Mouse (Mus musculus) frontal cortex, postnatal 14 days (tissue): ENCODE data around the gene Bcl2l12.
"Not testable (repeated sequence)": the region's sequence is repeated elsewhere in the genome, so short reads cannot be mapped to it uniquely, and the experiment has no call there.

Source experiments
- DNase-seq, 2 experiments: peaks; one replicate each; pipeline ENCODE4 v3.0.0; 2022; ENCODE audit warnings: low spot score in 2 of 2

The Bcl2l12 gene

DNA sequence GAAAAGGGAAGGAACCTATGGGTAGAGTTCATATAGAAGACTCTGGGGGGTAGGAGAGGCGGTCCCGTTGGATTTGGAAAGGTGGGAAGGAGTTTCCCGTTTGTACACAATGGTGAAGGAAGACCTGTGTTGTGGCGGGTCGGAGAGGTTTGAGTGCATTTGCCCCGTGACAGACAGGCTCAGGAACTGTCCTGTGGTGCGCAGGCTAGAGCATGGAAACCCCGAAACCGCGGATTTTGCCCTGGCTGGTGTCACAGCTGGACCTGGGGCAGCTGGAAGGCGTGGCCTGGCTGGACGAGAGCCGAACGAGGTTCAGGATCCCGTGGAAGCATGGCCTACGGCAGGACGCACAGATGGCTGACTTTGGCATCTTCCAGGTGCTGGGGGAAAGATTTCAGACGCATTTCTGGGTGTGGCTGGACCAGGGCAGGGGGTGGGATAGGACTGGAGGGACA, at the start of gene Bcl2l12:
Bcl2l12 (minus strand) TSS at position 212 of the 455 bp plus-strand sequence.
- no peak for DNase-seq

DNA sequence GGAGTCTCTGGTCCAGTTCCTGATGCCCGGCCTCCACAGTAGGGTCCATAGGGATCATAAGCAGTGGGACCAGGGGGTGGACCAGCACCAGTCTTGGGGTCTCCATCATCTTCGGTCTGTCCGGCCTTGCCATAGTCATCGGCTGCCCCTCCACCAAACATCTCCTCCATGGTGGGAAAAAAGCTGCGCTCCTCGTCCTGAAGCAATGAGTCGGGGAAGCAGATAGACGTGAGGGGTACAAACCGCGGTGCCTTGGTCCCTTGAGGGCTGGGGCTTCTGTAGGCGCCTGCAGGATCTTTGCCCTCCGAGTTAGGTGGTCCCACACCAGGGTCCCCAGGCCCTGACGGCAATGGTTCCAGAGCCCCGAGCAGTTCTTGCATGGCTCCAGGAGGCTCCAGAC, 49.0 kb upstream of the Bcl2l12 start:
- no peak for DNase-seq

DNA sequence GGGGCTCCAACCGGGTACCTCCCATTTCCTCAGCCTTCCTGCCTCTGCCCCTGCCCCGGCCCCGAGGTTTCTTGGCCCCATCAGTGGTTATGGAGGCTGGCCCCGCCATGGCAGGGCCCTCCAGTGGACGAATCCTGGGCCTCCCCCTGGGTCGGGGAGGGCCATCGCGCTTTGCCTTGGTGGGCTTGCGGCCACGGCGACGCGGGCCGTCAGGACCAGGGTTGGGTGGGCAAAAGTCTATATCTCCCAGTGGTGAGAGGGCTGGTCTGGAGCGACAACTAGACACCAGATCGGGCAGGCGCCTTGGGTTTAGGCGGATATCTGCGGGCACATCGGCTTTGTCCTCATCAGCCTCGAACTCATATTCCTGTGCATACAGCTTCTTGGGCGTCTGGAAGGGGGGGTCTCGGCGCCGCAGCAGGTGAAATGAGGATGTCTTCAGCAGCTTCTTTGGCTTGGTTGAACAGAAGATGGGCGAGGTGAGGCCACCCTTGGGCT, 48.4 kb upstream of the Bcl2l12 start:
- DNase-seq = no peak

DNA sequence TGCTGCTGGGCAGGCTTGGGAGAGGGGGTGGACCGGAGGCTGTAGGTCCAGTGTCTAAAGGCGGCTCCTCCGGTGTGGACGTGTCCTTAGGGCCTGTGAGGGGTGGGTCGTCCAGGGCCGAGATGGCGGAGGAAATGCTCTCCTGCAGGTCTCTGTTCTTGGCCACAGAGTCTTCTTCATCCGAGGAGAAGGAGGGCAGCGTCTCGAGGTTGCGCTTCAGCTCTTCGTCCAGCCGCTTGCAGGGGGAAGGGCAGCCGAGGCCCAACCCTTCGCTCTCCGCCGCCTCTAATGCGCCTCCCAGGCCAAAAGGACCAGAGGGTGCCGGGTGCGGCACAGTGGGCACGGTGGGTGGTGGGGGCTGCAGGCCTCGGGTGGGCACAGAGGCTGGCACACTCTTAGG, 47.2 kb upstream of the Bcl2l12 start:
- DNase-seq = no peak

DNA sequence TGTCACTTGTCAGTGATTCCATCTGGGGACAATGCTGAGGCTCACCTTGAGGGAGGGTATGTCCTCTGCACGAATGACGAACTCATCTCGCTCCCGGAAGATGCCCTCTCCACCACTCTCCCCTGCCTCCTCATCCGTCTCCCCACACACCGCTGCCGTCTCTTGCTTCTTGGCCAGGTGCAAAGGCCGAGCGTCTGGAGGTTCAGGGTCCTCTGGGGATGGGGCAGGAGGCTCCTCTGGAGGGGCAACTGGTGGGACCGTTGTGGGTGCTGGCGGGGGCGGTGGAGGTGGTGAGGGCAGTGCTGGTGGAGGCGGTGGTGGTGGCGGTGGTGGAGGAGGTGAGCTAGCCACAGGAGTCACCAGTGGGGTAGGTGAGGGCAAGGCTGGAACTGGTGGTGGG, 44.8 kb upstream of the Bcl2l12 start:
- DNase-seq = no peak

DNA sequence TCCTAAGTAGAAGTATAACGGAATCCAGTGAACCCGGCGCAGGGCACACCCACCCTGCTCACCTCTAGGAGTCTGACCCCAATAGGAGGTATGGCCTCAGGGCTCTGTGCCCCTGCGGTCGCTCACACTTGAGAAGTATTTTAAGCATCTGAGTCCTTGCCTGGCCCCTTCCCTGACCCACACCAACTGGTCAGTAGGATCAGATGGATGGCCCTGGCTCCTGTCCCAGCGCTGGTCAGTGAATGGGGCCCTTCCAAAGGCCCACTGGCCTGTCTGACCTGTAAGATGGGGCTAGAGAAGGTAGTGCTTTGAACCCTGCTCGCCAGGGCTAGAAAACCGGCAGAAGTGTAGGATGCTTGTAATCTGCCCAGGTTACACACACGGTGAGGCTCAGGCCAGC, 42.3 kb upstream of the Bcl2l12 start:
- no peak for DNase-seq

DNA sequence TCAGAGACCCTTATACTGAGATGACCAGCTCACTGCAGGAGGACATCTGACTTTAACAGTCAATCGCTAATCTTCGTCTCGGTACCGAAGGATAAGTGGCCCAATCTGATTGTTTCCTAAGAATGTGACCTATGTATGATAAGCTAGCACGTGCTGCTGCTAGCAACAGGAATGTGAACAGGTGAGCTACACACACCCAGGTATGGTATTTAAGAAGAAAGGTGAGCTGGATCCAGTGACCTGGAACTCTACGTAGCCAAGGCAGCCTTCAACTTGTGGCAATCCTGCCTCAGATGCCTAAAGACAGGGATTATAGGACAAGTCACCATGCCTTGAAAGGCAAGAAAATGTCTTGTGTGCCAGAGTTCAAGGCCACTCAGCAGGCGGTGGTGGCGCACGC, 39.9 kb upstream of the Bcl2l12 start:
- DNase-seq = no peak

DNA sequence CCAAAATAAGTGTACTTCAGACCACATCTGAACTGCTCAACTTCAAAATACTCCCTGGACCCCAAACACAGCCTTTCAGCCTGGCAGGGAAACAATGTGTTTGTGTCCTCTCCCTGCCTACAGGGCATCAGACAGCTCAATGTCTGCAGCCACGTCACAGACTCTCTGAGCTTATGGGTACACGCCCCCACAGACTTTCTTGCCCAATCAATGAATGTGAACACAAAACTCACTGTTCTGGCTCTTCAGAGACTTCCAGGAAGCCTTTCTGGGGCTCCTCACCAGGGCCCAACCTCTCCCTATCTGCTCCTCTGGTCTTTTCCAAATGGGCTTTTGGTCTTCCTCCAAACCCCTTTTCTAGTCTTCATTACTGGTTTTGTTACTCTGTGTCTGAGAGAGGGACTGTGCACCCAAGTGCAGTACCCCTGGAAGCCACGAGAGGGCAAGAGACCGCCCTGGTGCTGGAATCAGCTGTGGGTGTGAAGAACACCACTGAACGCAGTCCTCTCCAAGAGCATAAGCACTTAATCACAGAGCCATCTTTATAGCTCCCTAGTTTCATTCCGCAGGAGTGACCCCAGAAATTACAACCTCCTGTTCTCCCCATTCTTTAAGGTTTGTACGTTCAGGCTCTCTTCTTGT, 39.3 kb upstream of the Bcl2l12 start:
- DNase-seq = peak in 1 of 2 experiments; percentile 42

DNA sequence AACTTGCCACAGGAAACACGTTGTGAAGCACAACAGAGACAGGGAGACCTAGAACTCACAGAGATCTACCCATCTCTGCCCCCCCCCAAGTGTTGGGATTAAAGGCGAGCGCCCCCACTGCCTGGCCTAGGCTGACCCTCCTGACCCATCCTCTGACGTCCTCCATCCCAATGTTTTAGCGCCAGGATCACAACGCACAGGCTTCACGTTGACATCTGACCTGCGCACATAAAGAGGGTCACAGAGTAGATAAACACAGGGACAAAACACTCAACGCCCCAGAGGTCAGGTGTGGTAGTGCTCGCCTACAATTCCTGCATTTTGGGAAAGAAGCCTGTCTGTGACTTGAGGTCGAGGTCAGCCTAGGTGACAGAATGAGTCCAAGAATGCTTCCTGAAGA, 38.2 kb upstream of the Bcl2l12 start:
- no peak for DNase-seq

DNA sequence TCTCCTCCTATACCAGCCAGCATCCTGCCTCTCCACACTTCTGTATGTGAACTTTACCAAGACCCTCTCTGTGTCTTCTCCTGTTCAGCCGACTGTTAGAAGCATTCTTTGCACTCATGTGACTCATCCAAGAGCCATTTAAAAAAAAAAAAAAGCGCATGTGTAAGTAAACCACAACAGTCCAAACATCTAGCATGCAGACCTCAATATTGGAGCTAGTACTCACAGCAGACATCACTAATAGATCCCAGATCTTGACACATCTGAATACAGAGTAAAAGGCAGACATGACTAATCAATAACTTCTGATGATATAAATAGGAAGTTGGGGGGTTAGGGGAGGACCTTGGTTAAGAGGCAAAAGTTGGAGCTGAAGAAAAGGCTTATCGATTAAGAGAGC, 37.1 kb upstream of the Bcl2l12 start:
- no peak for DNase-seq

DNA sequence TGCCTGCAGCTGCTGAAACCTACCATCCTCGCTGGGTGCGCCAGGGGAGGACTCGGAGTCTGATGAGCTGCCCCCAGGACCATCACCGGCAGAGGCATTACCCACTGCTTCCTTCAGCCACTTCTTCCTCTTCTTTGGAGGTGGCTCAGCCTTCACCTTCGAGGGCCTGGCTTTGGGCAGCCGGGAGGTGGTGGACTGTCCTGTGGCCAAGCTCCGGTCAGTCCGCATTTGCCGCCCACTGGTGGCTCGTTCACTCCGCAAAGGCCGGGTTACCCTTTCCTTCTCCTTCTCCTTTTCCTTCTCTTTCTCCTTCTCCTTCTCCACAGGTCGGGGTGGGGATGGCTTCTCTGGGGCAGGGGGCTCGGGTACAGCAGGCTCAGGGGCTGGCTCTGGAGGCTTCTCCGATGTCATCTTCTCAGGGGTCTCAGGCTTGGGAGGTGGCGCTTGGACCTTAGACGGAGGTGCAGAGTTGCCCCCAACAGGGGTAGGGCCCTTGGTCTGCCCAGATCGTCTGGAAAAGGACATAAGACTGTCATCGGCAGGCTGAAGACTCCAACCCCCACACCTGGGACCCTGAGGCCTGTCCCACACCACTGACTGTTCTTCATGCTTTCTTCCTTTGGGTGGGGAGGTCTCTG, 35.3 kb upstream of the Bcl2l12 start:
- DNase-seq = no peak

DNA sequence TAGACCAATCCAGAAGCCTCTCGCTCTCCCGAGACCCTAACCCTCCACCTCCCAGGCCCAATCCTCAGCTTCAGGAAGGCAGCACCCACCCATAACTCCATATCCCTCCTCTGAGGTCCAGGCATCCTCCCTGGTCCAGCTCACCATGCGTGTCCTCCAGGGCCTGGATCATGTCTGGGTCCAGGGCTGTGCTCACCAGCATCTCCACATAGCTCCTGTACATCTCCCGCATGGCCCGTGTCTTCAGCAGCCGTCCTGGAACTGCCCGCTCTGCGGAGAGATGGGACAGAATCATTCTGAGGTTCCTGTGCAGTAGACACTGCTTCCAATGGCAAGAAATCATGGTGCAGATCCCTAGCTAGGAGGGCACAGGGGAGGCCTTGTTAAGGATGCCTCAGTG, 32.3 kb upstream of the Bcl2l12 start:
- no peak for DNase-seq

DNA sequence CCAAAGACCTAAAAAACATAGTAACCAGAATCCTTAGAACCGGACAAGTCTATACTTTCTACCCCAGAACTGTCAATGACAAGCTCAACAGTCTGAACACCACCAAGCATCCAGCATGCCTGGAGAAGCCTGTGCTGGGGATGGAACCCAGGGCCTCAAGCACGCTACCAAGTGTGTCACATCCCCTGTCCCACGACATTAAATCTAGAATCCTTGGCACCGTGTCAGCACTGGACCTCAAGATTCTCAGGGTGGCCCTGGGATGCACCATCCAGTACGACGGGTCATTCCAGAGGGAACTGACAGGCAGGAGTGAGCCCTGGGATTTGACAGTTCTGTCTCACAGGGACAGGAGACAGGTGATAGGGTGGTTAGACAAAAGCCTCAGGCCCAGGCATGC, 31.5 kb upstream of the Bcl2l12 start:
- no peak for DNase-seq

DNA sequence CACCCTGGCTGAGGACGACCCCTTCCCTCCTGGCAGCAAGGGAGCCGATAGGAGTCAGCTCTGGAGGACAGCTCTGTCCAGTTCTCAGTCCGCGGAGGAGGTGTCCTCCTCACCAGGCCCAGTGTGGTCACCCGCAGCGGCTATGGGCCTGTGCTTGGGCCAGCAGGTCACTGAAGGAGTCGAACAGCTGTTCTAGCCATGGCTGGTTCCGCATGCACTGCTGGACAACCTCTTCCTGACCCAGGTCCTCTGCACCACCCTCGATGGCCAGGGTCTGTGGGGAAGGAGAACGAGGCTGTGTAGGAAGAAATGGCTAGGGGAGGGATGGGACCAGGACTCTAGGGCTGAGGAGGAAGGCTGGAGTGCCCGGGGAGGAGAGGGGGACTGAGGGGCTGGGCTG, 29.8 kb upstream of the Bcl2l12 start:
- peak in 1 of 2 experiments; percentile 7 for DNase-seq

DNA sequence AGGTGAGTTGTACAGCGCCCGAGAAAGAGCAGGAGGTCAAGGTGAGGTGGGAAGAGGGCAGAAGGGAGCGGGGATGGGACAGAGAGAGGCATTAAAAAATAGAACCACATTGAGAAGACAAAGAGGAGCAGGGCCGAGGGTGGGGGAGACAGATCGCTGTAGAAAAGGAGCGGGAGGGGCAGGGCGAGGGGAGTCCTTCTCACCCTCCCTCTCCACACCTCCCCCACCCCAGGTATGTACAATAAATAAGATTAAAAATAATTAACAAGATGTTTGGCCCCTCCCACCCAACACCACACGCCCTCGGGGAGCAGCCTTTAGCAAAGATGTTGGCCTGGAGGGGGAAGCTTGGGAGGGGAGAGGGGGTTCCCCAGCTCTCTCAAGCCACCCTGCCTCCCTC, 29.2 kb upstream of the Bcl2l12 start:
- DNase-seq = no peak

DNA sequence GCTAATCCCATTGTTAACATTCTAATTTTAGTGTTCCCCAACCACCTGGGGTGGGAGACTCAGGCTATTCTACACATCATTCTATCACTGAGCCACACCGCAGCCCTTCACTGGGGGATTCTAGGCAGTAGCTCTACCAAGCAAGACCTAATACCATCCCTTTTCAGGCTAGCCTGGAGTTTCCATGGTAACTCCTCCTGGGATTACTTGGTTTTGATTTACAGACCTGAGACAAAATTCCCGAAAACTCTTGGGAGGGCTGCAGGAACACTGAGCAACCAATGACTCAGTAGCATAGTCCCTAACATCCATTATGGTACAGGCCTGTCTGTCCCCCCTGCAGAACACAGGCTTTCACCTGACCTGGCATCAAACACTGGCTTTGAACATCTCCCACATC, 27.7 kb upstream of the Bcl2l12 start:
- DNase-seq = no peak

DNA sequence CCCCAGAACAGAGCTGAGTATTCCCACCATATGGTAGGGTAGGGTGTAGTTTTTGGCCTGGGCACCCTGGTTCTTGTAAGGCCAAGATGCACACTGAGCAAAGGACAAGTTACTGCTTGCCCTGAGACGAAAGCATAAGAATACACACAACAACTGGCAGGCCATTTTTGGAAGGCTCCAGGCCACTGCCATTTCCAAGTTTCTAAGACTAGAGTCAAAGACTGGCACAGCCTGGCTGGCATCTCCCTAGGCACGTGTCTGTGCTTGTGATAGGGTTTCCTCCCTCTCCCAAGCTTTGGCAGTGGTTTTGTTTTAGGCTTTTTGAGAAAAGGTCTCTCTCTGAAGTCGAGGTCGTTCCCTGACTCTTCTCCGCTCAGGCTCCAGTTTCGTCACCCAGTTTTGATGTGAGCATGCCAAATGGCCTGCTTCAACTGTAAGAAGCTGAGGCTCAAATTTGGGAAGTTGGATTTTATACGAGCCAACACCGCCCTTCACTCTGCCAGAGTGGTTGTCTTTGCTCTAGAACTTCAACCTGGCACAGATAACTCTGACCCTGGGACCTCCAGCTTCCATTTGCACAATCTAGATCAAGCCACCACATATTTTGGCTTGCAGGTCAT, 27.2 kb upstream of the Bcl2l12 start:
- peak in 1 of 2 experiments; percentile 12 for DNase-seq

DNA sequence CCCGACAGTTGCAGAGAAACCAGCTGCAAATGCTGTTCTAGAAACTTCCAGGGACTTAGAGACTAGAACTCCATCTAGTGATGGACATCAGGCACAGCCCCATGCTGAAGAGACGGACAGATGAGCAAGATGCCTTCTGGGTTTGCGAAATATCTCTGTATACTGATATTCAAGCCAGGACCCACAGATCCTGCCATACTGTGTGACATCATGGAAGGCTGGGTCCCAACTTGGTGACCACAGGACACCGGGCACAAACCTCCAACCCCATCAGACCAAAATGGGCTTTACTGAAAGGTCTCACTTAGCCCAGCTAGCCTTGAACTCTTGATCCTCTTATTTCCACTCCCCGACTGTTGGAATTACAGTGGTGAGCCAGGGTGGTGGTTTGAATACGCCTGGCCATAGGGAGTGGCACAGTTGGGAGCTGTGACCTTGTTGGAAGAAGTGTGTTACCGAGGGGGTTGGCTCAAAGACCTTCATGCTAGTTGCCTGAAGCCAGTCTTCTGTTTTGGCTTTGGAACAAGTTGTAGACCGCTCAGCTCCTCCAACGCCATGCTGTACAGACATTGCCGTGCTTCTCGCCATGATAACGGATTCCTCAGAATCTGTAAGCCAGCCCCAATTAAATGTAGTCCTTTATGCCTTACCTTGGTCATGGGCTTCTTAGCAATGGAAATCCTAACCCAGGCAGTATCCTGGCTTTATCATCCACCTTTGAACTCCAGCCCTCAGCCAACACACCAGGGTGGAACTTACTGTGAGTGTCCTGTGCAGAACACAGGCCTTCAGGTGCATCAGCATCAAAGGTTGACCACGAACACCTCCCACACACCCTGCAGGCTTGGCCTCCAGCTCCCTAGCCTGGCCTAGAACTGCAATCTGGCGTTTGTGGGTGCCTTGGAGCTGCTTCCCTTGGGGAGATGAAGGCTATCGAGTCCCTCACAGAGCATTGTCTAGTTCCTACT, 26.1 kb upstream of the Bcl2l12 start:
- DNase-seq = no peak

DNA sequence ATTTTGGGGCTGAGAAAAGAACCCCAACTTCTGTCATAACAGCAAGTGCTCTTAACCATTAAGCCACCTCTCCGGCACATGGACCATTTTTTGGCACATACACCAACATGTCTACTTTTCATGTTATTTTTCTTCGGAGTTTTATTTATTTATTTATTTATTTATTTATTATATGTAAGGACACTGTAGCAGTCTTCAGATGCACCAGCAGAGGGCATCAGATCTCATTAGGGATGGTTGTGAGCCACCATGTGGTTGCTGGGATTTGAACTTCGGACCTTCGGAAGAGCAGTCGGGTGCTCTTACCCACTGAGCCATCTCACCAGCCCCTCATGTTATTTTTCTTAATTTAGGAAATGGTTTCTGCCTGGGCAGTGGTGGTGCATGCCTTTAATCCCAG, 25.2 kb upstream of the Bcl2l12 start:
- DNase-seq = not testable (repeated sequence)

DNA sequence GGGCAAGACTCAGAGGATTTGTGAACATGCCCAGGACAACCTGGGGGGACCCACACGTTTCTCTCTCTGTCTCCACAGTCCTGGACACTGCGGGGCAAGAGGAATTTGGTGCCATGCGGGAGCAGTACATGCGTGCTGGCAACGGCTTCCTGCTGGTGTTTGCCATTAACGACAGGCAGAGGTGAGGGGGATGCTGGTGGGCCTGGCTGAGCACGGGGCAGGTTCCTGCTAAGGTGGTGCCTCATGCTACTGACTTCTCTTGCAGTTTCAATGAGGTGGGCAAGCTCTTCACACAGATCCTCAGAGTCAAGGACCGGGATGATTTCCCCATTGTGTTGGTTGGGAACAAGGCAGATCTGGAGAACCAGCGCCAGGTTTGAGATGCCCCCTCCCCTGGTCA, 21.7 kb upstream of the Bcl2l12 start:
- no peak for DNase-seq

DNA sequence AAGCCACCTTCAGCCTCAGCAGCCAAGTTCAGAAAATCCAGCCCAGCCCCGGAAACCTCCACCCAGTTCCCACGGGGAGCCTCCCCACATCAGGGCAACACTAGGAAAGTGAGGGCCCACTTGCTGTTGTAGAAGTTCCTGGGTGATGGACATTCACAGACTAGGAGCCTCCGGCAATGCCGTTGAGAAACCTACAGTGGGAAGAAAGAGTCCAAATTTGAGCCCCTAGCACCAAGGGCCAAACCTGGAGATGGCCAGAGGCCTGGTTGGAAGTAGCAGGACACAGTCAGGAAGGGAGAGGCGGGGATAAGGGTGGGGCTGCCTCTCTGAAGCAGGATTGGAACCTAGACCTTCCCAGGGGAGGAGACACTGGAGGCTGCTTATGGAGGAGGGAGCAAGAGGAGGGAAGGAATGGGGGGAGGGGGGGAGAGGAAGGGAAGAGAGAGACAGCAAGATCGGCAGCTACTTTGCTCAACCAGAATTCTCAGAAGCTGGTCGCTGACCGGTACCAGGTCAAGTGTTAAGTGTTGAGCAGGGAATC, 20.6 kb upstream of the Bcl2l12 start:
- peak in 1 of 2 experiments; percentile 22 for DNase-seq
